Mouse (Mus musculus): ENCODE measurements around the gene Vps50.
"Not testable (repeated sequence)": the region's sequence is repeated elsewhere in the genome, so short reads cannot be mapped to it uniquely, and the experiment has no call there.

Gene Vps50

DNA sequence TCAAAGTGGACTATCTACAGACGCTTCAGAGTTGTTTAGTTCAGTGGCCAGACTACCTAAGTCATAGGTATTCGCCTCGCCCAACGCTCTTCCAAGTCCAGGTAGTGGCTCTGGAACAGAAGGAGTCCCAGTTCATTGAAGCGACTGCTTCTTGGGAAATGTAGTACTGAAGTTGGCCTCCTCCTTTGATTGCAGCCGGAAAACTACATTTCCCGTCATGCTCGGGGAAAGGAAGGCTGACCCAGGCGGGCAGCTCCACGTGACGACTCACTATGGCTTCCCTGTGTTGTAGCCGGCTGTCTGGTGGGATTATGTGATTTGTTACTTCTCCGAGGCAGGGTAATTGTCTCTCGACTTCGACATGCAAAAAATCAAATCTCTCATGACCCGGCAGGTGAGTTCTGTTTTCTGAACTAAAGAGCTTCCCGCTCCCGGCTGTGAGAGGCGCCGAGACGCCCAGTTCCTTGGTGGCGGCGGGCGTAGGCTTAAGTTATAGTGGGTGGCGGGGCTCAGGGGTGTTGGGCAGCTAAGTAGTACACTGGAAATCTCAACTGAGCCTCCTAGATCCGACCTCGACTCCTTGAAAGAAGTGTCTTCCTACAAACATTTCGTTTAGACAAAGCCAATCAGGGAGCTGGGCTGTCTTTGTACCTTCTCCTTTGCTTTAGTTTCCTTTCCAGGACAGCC, at the start of gene Vps50, which contains the start of gene Hepacam2:
Vps50 (plus strand) TSS at position 221 of the 687 bp plus-strand sequence.
Hepacam2 (minus strand) TSS at position 137 of the 687 bp plus-strand sequence.
- DNase-seq (ENCODE audit: extremely low spot score, low read depth, low spot score): peak; percentile 83

DNA sequence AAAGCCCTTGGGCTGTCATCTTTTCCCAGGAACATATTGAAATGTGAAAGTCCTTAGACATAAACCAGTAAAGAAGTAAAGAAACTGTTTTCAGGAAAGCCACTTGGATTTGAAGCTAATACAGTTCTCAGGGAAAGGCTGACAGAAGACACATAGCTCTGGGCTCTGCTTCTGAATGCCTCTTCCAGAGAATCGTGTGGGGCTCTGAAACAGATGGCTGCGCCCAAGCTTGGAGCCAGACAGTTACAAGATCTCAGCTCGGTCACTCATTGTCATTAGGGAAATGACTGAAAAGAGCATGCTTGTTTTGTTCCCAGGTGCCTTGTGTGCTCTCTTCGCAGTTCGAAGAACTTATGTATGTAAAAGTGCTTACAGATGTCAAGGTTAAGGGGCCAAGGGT, 43.8 kb upstream of the Vps50 start:
- no peak for DNase-seq (ENCODE audit: extremely low spot score, low read depth, low spot score)

DNA sequence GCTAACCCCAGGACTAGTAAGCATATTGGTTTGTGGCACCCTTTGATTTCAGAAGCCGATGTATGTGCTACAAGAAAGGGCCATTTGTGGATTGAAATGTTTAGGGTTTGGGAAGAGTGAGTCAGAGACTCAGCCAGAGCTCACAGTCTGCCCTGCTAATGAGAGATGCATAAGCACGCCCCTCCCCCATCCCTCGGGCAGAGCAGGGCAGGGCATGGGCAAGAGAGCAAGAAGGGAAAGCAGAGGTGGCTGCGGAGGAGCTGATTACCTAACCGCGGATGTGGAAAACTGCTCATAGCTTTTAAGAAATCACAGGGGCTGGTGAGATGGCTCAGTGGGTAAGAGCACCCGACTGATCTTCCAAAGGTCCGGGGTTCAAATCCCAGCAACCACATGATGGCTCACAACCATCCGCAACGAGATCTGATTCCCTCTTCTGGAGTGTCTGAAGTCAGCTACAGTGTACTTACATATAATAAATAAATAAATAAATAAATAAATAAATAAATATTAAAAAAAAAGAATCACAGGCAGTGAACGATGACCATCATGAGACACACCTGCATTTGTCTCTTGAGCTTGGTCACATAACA, 42.1 kb upstream of the Vps50 start:
- no peak for DNase-seq (ENCODE audit: extremely low spot score, low read depth, low spot score)

DNA sequence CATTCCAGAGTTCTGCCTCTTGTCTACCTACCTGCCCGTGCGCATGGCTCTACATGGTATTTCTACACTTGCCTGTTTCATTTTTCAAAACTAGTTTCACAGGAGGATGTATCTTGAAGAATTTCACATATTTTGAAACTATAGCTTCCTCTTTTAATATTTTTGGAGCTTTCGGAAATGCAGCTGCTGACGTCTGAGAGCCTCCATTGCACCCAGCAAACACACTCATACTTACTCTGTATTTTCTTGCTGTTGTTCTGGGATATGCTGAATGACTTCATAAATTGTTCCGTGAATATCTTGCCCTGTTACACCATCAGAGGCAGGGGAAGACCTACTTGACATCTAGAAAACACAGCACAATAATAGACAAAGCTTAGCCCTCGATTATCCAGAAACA, 35.2 kb upstream of the Vps50 start:
- DNase-seq (ENCODE audit: extremely low spot score, low read depth, low spot score): no peak

DNA sequence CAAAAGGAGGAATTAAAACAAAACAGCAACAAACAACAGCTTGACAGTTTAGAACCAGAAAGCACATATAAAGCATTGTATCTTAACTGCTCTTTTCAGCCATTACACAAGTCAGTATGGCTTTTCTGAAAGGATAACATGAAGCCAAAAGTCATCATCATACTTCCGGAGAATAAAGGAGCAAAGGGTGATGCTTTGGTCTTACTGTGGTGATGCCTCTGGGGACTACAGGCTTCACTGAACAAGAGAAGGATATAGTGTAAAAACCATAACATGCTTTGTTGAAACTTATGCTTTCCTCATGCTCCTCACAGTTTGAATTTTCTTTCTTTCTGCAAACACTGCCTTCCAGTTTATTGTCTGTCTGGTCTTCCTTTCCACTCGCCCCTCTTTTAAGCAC, 34.6 kb upstream of the Vps50 start:
- no peak for DNase-seq (ENCODE audit: extremely low spot score, low read depth, low spot score)

DNA sequence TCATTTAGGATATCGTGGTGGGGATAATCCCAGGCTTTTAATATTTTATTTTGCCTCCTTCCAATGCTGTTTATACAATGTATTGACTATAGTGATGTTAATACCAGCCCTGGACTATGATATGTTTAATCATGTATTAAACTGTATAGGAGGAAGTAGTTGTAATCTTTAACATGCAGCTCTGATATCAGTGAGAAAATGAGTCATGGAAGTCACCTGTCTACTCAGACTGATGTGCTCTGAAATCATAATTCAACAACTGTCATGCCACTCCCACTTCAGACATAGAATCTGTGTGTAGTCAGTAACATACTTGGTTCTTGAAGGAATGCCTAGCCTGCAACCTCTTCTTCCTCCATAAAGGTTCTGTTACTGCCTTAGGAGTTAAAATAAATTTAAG, 29.6 kb upstream of the Vps50 start:
- no peak for DNase-seq (ENCODE audit: extremely low spot score, low read depth, low spot score)

DNA sequence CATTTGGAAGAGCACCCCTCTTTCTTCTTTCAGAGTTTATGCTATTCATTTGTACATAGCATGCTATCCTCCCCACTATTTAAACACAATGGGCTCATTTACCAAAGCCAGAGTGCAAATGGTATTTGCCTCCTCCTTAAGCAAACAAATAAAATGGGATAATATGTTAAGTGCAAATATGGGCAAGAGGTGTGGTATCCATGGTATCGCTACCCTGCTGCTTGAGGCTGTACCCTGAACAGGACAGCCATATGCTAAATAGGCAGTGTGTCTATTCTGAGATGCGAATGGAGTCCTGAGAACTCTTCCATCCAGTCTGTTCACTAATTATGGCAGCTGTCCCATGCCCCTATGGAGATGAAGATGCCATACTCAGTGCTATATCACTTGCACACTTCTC, 27.5 kb upstream of the Vps50 start:
- no peak for DNase-seq (ENCODE audit: extremely low spot score, low read depth, low spot score)

DNA sequence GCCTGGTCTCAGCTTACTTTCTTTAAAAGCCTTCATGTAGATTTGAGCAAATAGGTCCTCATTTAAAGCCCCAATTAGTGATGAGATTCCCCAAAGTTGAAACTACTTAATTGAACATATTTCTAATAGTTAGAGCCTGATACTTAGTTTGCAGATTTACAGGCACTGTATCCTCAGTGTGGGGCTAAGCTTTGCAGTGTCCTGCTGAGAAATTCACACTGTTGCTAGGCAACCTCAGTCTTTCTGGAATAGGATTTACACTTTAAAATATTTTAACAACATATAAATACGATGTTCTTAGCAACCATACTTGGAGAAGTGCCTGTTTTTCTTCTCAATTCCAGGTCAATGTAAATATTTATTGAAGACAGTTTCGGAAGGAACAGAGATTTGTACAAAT, 21.9 kb upstream of the Vps50 start:
- DNase-seq (ENCODE audit: extremely low spot score, low read depth, low spot score): no peak

DNA sequence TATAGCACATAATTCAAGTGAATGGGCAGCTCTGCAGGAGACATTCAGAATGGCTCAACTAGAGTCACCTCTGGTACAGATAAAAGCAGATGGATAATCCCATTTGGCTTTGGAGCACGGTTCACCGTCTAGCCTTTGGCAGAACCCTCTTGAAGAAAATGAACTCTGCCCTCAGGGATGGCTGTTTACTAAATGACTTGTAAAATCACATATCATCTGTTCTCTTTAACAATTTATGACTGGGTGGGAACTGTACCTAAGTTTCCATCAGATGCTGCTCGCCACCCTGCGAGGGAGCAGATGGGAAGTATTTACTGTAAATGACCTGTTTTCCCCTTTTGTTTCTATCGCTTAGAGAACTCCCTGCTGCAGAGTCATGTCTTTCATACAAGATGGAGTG, 18.3 kb upstream of the Vps50 start:
- DNase-seq (ENCODE audit: extremely low spot score, low read depth, low spot score): no peak

DNA sequence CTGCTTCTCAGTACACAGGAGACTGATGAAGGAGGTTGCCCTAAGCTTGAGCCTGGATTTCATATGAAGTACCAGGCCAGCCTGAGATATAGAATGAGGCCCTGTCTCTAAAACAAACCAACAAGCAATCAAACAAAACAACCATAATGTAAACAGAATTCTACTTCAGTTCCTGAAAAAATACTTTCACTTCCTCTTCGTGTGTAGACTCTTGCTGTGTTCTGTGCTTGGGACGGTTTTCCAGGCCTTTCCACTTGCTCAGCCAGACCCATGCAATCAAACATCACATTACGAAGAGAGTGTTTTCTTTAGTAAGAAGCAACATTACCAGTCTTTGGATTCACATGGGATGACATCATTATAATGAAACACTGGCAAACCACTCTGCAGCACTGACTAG, 16.5 kb upstream of the Vps50 start:
- DNase-seq (ENCODE audit: extremely low spot score, low read depth, low spot score): no peak

DNA sequence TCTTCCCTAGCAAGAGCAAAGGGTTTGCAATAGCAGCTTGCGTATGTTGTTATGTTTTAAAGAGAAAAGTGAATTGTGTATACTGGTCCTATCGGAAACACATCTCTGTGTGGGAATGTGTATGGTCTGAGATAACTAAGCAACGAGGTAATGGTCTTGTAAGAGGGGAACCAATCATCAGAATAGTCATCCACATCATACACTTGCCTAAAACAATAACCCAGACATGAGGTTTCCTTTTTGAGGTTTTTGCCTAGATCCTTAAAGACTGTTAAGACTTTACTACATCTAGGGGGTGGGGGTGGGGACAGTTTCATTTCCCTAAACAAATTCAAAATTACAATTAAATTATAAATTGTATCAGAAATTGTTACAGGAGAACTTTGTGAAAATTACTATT, 13.0 kb upstream of the Vps50 start:
- DNase-seq (ENCODE audit: extremely low spot score, low read depth, low spot score): no peak

DNA sequence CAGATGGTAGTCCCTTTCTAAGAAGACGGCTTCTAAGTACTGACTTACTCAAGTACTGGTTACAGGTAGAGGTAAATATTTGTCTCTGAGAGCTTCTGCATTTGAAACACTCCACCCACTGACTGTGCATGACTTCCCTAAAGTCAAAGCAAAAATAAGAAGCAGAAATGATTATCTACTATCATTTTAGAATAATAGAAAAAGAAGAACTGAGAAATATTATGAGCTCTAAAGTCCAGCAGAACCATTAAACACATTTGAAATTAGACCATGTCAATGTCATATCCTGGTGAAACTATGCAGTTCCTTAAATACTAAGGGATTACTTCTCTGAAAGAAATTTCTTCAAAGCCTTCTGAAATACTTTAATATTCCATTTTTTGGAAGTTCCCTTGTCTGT, 10.8 kb upstream of the Vps50 start:
- DNase-seq (ENCODE audit: extremely low spot score, low read depth, low spot score): no peak

DNA sequence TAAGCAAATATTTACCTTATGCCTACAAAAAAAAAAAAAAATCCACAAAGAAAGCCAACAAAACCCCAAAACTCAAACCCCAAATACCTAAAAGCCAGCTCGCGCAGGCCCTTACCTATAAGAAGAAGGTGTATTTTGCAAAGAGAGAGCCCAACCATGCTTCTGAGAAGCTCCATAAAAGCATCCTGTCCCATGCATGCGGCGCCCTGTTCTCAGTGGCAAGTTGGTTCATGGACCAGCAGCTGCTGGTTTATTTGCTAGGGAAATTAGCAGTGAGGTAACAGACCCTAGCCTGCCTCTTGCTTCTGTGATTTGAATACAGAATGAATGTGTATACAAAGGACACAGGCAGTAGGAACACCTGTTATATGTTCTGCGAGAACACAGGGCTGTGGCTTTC, 3.9 kb upstream of the Vps50 start:
- DNase-seq (ENCODE audit: extremely low spot score, low read depth, low spot score): no peak

DNA sequence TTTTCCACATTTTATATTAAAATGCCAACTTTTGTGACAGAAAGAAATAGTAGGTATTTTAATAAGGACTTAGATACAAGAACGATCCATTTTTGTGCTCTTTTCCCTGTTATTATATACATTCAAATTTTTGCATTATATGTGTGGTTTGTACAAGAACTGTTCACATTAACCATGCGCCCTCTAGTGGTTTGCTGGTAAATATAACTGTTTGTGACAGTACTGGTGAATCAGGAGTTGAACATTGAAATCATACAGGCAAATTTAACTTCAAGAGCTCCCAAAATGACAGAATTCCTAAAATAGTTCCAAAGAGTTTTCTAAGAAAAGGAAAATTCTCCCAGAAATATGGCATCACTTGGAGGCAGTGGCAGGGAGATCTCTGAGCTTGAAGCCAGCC, 2.0 kb upstream of the Vps50 start:
- no peak for DNase-seq (ENCODE audit: extremely low spot score, low read depth, low spot score)

DNA sequence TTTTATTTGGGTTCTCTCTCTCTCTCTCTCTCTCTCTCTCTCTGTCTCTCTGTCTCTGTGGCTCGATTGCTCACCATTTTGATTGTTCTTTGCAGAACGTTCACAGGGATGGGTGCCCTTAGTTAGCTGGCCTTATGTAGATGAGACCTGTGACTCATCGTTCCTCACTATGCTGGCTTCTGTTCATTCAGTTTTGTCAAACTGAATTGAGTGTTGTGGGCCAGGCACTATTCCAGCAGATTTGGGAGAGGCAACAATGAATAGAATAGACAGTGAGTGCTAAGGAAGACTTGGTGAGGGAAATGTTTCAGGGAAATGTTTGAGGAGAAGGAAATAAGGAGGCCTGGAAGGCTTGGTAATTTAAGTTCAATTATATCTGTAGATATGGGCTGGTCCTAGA, 2.1 kb downstream of the Vps50 start:
- DNase-seq (ENCODE audit: extremely low spot score, low read depth, low spot score): no peak

DNA sequence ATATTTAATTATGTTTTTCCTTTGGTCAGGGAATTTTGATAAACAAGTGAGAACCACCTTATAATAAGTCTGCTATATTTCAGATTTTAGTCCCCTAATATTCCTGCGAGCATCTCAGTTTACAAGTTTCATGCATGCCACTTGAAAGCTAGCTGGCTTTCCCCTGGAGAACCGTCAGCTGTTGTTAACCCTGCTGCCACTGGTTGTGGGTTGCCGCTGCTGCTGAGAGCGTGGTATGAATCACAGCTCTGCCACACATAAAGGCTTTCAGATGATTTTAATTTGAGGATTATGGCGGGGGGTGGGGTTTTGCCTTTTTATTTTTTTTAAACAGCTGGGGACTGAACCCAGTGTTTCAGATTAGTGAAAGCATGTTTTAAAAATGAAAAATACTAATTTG, 7.1 kb downstream of the Vps50 start:
- DNase-seq (ENCODE audit: extremely low spot score, low read depth, low spot score): no peak

DNA sequence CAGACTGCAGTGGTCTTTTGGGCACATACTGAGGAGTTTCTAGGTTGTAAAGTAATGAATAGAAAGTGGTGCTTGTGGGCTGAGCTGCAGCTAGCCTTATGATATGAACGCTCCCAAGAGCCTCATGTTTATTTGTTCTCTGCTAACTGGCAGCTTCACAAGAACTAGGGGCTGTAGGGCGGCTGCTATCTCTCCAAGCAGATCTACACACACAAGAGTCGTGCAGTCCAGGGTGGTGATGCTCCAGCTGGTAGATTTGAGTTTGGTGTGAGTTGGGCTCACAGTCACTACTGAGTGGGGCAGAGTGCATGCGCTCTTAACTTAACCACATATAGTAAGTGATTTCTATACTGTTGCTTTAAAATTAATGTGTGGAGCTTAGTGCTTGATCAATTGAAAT, 8.9 kb downstream of the Vps50 start:
- DNase-seq (ENCODE audit: extremely low spot score, low read depth, low spot score): no peak

DNA sequence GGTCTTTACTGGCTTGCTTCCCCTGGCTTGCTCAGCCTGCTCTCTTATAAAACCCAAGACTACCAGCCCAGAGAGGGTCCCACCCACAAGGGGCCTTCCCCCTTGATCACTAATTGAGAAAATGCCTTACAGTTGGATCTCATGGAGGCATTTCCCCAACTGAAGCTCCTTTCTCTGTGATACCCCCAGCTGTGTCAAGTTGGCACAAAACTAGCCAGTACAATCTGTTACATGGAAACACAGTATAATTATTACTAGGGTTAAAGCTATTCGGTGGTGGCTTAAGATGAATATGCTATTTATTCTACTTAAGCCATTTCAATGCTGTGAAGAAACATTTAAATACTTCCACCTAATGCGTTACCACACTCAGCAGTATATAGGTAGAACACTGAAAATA, 10.0 kb downstream of the Vps50 start:
- DNase-seq (ENCODE audit: extremely low spot score, low read depth, low spot score): not testable (repeated sequence)

DNA sequence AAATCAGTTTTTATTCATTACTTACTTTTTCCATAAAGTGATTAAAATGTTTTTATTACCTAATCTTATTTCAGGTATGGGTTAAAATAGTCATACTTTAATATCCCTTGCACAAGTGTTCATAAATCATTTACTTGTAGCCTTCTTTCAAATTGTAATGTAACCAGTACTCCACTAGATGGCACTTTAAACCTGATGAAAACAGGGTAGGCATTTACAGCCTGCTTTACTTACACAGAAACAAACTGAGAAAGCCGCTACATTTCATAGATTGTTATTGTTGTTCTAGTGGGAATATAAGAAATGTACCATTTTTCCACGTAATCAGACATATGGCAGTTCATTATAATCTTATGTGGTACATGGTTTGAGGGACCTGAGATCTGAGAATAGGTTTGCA, 11.6 kb downstream of the Vps50 start:
- DNase-seq (ENCODE audit: extremely low spot score, low read depth, low spot score): no peak

DNA sequence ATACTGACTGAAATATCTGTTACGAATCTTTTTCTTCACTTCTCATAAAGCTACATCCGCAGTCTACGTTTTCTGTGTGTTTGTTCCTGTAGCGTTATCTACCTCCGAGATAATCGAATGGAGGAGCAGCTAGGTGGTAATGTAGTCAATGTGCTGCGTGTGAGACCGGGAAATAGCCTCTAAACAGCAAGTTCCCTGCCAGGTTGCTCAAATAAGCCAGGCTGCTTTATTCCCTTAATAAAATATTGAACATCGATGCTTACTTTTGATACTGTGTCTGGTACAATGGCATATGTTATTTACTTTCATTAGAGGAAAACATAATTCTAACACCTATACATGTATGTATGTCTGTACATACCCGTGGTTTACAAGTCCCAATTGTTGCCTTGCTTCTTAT, 12.9 kb downstream of the Vps50 start:
- no peak for DNase-seq (ENCODE audit: extremely low spot score, low read depth, low spot score)

DNA sequence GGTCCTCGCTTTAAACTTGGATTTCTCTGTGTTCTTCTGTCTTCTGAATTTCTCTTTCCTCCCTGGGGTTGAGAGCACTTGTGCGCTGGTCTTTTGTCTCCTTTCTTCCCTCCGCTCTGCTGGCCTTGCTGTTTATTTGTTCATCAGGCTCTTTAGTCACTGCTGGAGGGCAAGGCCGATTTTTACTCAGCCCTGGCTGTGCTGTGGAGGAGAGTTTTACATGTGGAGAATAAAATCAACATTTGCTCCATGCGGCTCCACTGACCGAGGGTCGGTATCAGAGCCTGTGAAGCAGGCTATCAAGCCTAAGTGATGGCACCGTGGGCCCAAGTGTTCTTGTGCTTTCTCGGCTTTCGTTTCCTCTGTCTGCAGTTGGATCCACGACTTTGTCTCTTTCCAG, 13.4 kb downstream of the Vps50 start:
- no peak for DNase-seq (ENCODE audit: extremely low spot score, low read depth, low spot score)

DNA sequence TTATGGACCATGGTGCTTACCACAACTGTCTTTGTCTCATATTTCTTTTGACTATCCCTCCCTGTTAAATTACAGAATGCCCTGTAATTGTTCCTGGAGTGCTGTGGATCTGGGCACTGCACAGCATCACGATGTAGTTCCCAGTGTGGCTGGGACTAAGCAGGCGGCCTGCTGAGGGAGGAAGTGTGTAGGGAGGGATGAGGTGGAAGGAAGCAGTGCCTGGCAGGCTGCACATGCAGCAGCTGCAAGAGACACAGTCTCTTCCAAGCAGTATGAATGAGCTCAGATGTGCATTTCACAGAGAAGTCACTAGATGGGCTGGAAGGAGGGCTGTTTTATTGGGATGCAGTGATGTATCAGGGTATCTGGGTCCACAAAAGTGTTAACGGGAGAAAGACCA, 14.4 kb downstream of the Vps50 start:
- no peak for DNase-seq (ENCODE audit: extremely low spot score, low read depth, low spot score)

DNA sequence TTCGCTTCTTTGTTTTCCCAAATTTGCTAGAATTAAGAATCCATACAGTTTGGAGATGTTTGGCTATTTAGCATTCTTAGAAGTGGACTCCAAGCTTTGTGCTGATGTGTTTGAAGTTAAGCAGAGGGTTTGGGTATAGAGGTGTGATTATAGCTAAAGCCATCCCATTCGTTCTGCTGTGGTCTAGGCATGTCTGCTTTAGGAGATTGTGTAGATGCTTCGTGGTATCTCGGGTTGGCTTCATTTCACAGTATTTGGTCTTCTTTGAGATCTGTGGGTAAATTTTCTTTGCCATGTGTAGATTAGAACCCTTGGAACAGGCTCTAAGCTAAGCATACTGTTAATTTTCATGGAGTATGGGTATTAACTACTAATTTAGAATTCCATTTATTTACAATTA, 30.0 kb downstream of the Vps50 start:
- no peak for DNase-seq (ENCODE audit: extremely low spot score, low read depth, low spot score)

All from hindlimb bud, embryonic 11.5 days (tissue).